Mouse (Mus musculus): ENCODE data around the gene Bckdha.

Bckdha gene

GRCm38 (mm10) chr7:25681341-25682231 is 22.8 kb upstream of the Bckdha start:
- peak in 1 of 2 experiments; percentile 47 for DNase-seq (ENCODE audit: low spot score in 2 of 2)

GRCm38 (mm10) chr7:25680514-25681258 is 21.9 kb upstream of the Bckdha start, which contains the start of gene B9d2:
Gene B9d2 (plus strand): TSS chr7:25680780.
- DNase-seq (ENCODE audit: low spot score in 2 of 2), result peak; percentile 99 to 100

- peak in 1 of 2 experiments; percentile 46 for DNase-seq (ENCODE audit: low spot score in 2 of 2)
Measured at GRCm38 (mm10) chr7:25679971-25680370, 21.2 kb upstream of the Bckdha start.

GRCm38 (mm10) chr7:25677013-25677412 is 18.2 kb upstream of the Bckdha start:
- no peak for DNase-seq (ENCODE audit: low spot score in 2 of 2)

- no peak for DNase-seq (ENCODE audit: low spot score in 2 of 2)
Measured at GRCm38 (mm10) chr7:25676085-25676781, 17.5 kb upstream of the Bckdha start.

- no peak for DNase-seq (ENCODE audit: low spot score in 2 of 2)
Measured at GRCm38 (mm10) chr7:25675405-25675804, 16.6 kb upstream of the Bckdha start.

GRCm38 (mm10) chr7:25674719-25675300 is 16.0 kb upstream of the Bckdha start, which contains the start of gene Tmem91:
Gene Tmem91 (minus strand): TSS chr7:25675166.
- no peak for DNase-seq (ENCODE audit: low spot score in 2 of 2)

- no peak for DNase-seq (ENCODE audit: low spot score in 2 of 2)
Measured at GRCm38 (mm10) chr7:25674297-25674696, 15.5 kb upstream of the Bckdha start.

- no peak for DNase-seq (ENCODE audit: low spot score in 2 of 2)
Measured at GRCm38 (mm10) chr7:25672442-25672841, 13.7 kb upstream of the Bckdha start.

- DNase-seq (ENCODE audit: low spot score in 2 of 2), result no peak
Measured at GRCm38 (mm10) chr7:25671686-25672085, 12.9 kb upstream of the Bckdha start.

- no peak for DNase-seq (ENCODE audit: low spot score in 2 of 2)
Measured at GRCm38 (mm10) chr7:25670096-25670495, 11.3 kb upstream of the Bckdha start.

- DNase-seq (ENCODE audit: low spot score in 2 of 2), result no peak
Measured at GRCm38 (mm10) chr7:25669631-25670030, 10.8 kb upstream of the Bckdha start.

GRCm38 (mm10) chr7:25669158-25669557 is 10.4 kb upstream of the Bckdha start:
- no peak for DNase-seq (ENCODE audit: low spot score in 2 of 2)

GRCm38 (mm10) chr7:25666381-25666780 is 7.6 kb upstream of the Bckdha start:
- DNase-seq (ENCODE audit: low spot score in 2 of 2), result no peak

- DNase-seq (ENCODE audit: low spot score in 2 of 2), result no peak
Measured at GRCm38 (mm10) chr7:25657785-25658184, 996 bp downstream of the Bckdha start.

- no peak for DNase-seq (ENCODE audit: low spot score in 2 of 2)
Measured at GRCm38 (mm10) chr7:25655601-25656428, 3.0 kb downstream of the Bckdha start.

GRCm38 (mm10) chr7:25652244-25652759 is 6.5 kb downstream of the Bckdha start:
- DNase-seq (ENCODE audit: low spot score in 2 of 2), result peak in 1 of 2 experiments; percentile 61

- peak in 1 of 2 experiments; percentile 60 for DNase-seq (ENCODE audit: low spot score in 2 of 2)
Measured at GRCm38 (mm10) chr7:25651281-25651680, 7.5 kb downstream of the Bckdha start.

GRCm38 (mm10) chr7:25649839-25650238 is 8.9 kb downstream of the Bckdha start:
- DNase-seq (ENCODE audit: low spot score in 2 of 2), result no peak

- peak in 1 of 2 experiments; percentile 69 for DNase-seq (ENCODE audit: low spot score in 2 of 2)
Measured at GRCm38 (mm10) chr7:25647574-25648123, 11.1 kb downstream of the Bckdha start.
